Mouse (Mus musculus): Measurements from ENCODE around the gene Muc13.

The Muc13 gene

GRCm38 (mm10) chr16:33770778-33771454 is 22.9 kb upstream of the Muc13 start:
- no peak for DNase-seq

DNA sequence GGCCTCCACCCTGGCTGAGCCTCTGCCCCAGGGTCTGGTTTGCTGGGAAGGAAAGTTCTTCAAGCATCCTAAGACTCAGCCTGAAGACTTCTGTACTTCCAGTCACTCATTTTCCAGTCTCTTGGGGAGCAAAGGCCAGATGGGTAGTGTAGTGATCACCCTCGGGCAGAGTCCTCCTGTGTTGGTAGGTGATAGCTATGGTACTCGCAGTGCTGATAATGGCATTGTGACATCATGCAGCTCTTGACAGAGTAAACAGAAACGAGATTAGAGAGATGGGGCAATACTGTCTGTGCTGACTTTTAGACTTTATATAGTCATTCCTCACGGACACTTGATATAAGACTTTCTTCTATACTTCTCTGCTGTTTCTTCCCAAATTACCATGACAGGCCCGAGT is 21.0 kb upstream of the Muc13 start:
- no peak for DNase-seq

- no peak for DNase-seq
Observed at GRCm38 (mm10) chr16:33774972-33775371, 18.9 kb upstream of the Muc13 start.

DNA sequence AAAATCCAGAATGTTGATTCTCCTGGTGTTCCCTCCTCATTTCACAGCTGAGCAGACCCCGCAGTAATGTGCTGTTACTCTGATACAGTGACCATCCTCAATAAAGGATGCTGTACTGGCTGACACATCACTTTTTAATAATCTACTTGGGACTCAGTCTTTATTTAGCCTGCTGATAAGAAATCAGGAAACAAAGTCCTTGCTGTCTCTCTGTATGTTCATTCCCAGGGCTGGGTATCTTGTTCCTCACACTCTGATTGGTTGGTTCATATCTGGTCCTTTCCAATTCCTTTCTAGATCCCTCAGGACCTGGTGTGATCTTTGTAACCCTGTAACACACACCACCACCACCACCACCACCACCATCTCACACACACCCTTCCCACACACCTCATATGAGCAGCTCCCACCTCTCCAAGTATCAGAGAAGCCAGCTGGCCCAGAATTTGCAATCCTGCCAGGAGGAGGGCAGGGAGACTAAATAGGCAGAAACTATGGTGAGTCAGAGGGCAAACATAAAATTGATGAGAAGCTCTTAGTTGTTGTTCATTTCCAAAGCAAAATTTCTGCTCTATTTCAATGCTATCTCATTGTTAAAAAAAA is 18.0 kb upstream of the Muc13 start:
- no peak for DNase-seq

GRCm38 (mm10) chr16:33776766-33777529 is 16.9 kb upstream of the Muc13 start:
- no peak for DNase-seq

DNA sequence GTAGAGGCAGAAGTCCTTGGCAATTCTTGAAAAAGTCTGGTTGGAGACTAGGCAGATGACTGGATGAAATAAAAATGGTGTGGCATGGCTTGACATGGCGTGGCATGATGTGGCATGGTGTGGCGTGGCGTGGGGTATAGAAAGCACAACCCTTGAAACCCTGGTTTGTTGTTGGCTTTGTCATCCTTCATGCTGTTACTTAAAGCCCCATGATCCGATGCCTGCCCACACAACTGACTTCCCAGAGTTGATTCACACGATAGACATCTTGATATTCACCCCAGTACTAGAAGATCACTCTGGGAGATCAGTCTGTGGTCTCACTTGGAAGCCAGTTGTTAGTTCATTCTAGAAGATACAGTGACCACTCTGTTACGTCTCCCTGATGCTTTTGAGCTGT is 16.2 kb upstream of the Muc13 start:
- DNase-seq, result no peak

GRCm38 (mm10) chr16:33781789-33782728 is 11.8 kb upstream of the Muc13 start:
- DNase-seq, result no peak

DNA sequence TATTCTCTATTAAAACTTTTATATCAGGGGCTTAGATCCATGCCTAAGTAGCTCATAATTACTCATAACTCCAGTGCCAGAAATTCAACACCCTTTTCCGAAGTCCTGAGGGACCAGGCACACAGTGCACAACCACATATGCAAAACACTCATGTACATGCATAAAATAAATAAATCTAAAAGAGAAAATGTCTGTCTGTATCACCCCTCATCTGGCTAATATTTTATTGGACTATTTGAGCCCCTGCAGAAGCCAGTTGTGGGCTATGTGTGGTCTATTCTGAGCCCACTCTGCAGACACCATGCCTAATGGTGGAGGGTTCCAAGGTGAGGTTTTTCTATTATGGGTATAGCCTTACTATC is 11.1 kb upstream of the Muc13 start:
- no peak for DNase-seq

DNA sequence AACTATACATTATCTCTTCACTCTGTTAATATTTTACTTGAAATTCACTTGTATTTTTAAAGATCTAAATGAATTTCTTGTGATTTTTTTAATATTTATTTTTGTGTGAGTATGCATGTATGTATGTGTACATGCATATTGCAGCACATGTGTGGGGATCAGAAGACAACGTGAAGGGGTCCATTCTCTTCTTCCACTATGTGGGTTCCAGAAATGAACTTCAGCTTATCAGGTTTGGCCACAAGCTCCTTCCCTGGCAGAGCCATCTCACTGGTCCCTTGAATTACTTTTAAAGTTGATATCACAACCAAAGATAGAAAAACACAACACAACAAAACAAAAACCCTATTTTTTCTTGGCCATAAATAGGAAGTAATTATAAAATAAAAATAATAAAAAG is 9.3 kb upstream of the Muc13 start:
- DNase-seq, result no peak

- DNase-seq, result no peak
Observed at GRCm38 (mm10) chr16:33785092-33785704, 8.6 kb upstream of the Muc13 start.

DNA sequence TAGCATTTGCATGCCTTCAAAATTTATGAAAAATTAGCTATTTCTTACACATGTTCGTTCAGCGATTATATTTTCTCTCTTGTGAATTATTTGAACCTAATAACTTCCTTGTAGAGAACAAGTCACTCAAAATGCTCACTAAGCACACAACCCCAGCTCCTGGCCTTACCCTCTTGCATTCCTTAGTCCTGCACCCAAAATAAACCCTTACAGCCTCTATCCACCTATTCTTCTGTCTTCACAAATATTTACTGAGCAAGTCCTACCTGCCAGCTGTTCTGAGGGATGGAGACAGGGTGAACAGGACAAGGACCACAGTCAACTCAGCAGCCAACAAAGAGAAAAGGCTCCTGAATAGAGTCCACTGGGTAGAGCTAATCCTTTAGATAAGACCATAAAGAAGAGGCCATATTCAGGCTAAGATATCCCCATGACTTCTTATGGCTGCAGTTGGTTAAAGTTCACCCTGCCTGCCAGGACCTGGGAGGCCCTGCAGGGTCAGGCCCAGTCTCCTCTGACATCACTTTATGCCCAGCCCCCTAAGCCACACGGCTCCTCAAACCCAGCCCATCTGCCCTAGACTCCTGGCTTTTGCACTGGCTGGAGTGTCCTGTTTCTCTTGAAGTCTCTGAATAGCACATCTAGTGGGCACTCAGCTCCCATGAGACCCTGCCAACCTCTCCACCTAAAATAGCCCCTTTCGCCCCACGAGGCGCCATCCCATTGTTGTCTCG is 7.0 kb upstream of the Muc13 start:
- no peak for DNase-seq

GRCm38 (mm10) chr16:33795106-33795505 is 1.3 kb downstream of the Muc13 start:
- no peak for DNase-seq

DNA sequence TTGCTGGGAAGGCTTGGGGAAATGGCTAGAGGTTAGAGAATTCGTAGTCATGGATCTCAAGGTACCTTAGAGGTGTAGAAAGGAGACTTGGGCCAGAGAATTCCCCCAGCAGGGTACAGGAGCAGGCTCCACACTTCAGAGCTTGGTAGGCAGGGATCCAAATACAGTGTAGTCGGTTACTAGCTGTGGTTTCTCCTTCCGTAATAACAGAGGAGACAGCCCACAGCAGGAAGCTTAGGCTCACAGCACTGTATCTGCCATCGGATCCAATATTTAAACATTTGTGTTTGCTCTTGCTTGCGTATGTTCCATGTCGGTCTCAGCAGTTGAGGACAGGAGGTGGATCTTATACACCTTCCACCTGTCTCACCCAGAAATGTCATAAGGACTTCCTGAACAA is 2.0 kb downstream of the Muc13 start:
- no peak for DNase-seq

DNA sequence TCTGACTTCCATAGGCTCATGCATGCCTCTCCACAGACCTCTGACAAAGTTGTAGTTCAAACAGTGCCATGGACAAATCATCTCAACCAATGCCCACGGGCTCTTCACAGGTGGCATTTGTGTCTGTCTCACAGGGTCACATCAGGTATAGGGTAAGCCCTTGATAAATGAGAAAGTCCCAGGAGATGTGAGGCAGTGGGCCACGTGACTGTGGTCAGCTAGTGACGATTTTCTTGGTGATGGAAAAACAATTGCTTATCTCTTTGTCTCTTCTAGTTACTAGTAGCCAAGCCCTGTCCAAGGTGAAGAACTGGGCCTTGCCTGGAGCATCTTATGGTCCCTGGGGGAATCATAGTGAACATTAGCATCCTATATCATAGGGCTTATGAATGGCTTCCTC is 2.9 kb downstream of the Muc13 start:
- DNase-seq, result no peak

DNA sequence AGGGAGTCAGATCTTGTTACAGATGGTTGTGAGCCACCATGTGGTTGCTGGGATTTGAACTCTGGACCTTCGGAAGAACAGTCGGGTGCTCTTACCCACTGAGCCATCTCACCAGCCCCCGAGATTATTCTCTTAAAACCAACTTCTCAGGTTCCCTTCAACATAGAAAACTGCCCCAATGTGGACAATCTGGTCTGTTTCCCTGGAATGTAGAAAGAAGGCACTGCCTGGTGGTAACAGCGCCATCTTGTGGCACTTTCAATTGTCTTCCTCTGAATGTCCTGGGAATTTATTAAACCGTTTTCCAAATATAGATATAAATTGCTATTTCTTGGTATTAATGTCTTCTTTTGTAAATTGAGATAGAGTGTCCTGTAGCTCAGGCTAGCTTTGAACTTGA is 4.0 kb downstream of the Muc13 start:
- peak; percentile 29 to 59 for DNase-seq

- DNase-seq, result no peak
Observed at GRCm38 (mm10) chr16:33810002-33810401, 16.2 kb downstream of the Muc13 start.

DNA sequence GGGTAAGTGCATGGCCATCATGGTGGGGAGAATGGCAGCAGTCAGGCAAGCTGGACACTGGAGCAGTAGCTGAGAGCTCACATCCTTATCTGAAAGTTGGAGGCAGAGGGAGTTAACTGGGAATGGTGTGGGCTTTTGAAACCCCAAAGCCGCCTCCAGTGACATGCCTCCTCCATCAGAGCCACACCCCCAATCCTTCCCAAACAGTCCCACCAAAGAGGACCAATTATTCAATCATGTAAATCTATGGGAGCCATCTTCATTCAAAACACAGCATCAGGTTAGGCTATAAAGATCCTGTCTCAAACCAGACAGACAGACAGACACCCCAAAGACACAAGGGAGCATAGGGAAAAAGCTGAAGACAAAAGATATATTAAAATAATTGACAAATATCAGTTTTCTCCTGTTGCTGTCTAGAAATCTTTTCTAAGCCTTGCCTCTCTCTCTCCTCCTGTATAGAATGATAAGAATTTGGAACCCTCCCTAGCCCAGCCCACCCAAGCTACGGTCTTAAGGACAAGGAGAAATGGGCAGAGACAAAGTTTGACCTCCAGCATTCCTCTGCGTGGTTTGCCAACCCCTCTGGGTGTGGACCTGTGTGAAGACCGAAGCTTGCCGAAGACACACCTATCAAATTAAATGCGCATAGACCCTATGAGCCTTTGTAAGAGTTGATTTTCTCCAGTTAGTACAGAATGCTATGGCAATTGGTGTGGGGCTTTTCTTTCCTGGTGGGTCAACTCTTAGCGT is 24.8 kb downstream of the Muc13 start:
- no peak for DNase-seq

DNA sequence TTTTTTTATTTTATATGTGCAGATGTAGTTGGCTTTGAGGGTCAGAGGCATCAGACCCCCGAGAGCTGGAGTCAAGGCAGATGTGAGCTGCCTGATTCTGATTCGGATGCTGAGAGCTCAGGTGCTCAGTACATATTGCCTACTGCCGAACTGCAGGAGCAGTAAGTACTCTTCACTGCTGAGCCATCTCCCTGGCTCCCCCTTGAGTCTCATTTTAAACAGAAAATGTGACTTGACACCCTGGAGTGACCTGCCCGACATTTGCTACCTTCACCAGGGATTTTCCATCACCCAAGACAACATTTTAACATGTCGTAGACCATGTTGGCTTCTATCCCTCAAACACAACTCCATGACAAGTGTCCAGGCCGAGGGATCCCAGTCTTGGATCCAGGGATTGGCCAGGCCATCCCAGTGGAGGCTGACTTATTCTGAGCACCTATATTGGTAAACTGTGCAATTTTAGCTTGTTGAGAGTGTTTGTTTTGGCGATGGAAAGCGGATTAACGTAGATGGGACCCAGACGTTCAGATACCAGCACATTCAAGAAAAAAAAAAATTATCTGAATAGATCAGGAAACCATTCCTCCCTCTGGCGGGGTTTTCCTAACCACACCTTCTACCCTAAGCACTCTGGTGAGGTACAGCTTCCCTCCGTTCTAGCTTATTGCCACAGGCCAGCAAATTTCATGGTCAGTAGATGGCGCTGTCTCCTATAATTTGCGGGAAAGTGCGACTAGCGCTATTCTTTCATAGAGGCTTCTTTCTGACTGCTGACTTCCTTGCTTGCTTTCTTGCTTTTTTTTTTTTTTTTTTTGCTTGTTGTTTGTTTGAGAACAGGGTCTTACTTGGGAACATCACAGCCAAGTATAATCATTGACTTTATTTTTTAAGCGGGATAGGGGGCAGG is 26.7 kb downstream of the Muc13 start:
- peak; percentile 83 to 86 for DNase-seq

GRCm38 (mm10) chr16:33824603-33825002 is 30.8 kb downstream of the Muc13 start:
- DNase-seq, result no peak

GRCm38 (mm10) chr16:33828496-33828895 is 34.7 kb downstream of the Muc13 start:
- DNase-seq, result no peak

Data from lung, adult 18-20 months (tissue).